Mouse (Mus musculus) MEL (cell line): ENCODE measurements around the gene Ddx4.

Source experiments
- CTCF ChIP-seq, 3 experiments: IDR thresholded peaks in 2 of 3; conservative IDR thresholded peaks in 1 of 3; 2 replicates each; pipeline ENCODE4 v1.5.1; 2011 to 2012; ENCODE audit warnings: low read length in 3 of 3, low read depth in 2 of 3, mild to moderate bottlenecking in 2 of 3, improper control_type of control experiment in 1 of 3, inconsistent platforms in 1 of 3, mixed read lengths in 1 of 3, moderate library complexity in 1 of 3; ENCODE audit not compliant: control insufficient read depth in 1 of 3, insufficient read depth in 1 of 3, poor library complexity in 1 of 3, severe bottlenecking in 1 of 3
- EP300 ChIP-seq, 2 experiments: IDR thresholded peaks; 2 replicates each; pipeline ENCODE4 v1.6.1; 2011; ENCODE audit warnings: improper control_type of control experiment in 2 of 2, low read length in 2 of 2, low read depth in 1 of 2, mild to moderate bottlenecking in 1 of 2
- POLR2A ChIP-seq, 2 experiments: IDR thresholded peaks; 2 replicates each; pipeline ENCODE4 v1.6.1; 2011 to 2012; ENCODE audit warnings: low read length in 2 of 2, mild to moderate bottlenecking in 2 of 2, control low read depth in 1 of 2, improper control_type of control experiment in 1 of 2, low read depth in 1 of 2, moderate library complexity in 1 of 2; ENCODE audit not compliant: control insufficient read depth in 1 of 2, insufficient read depth in 1 of 2, poor library complexity in 1 of 2
- RCOR1 ChIP-seq: IDR thresholded peaks from 2 replicates; pipeline ENCODE4 v1.6.1; 2012; ENCODE audit warnings: low read depth, mild to moderate bottlenecking, inconsistent platforms, low read length, improper control_type of control experiment
- USF1 ChIP-seq: IDR thresholded peaks from 2 replicates; pipeline ENCODE4 v1.6.1; 2014; ENCODE audit warnings: low read depth, mild to moderate bottlenecking, inconsistent platforms, low read length, improper control_type of control experiment, moderate library complexity

GRCm38 (mm10) chr13:112661687-112662086 lies 9.4 kb upstream of the Ddx4 start:
- TF ChIP-seq RCOR1 (no peak), EP300 (IDR thresholded peaks at IDR 0.05; ENCODE audit: low read depth in 1 of 2, low read length in 2 of 2) (no peak), POLR2A (IDR thresholded peaks at IDR 0.05; ENCODE audit: control insufficient read depth in 1 of 2, insufficient read depth in 1 of 2, low read depth in 1 of 2, low read length in 2 of 2, poor library complexity in 1 of 2) (no peak), CTCF (IDR thresholded peaks at IDR 0.05 in 2 of 3, conservative IDR thresholded peaks at IDR 0.05 in 1 of 3; ENCODE audit: control insufficient read depth in 1 of 3, insufficient read depth in 1 of 3, low read depth in 2 of 3, low read length in 3 of 3, poor library complexity in 1 of 3, severe bottlenecking in 1 of 3) (no peak), USF1 (no peak)
